Mouse (Mus musculus) erythroid progenitor cell, adult 5-6 weeks (primary cell): Measurements from ENCODE around the gene 2900092C05Rik. TPM values are rescaled to one million over a fixed set of nuclear protein-coding genes. Genes with fewer than 3 reads are reported as not detected.

Experiments
- ATAC-seq: replicated peaks from 2 replicates; pipeline ENCODE4 v1.8.0; 2016; ENCODE audit warnings: moderate number of reproducible peaks, mild to moderate bottlenecking, moderate TSS enrichment, inconsistent platforms; ENCODE audit not compliant: poor library complexity, low FRiP score, severe bottlenecking
- total RNA-seq, 2 experiments: library from RNA; stranded (forward) in 1 of 2; stranded (reverse) in 1 of 2; fragments of 150-400 nt in 1 of 2; fragments of 186-747, 209-891 nt in 1 of 2; gene quantifications; 2 replicates each; pipeline versions ENCODE4 v1.2.3 to v1.2.4; 2015 to 2017; ENCODE audit warnings: low replicate concordance in 2 of 2

The 2900092C05Rik gene
- total RNA-seq (2015; ENCODE audit: low replicate concordance), result not detected in 2 replicates
- total RNA-seq (2017; ENCODE audit: low replicate concordance), result not detected in 2 replicates

- no peak for ATAC-seq
Measured at GRCm38 (mm10) chr7:12512217-12512616, at the start of gene 2900092C05Rik. TSS of gene 2900092C05Rik (plus strand) at chr7:12512517.

- ATAC-seq, result peak; percentile 54; the same call in 1 of the 2 replicates
Measured at GRCm38 (mm10) chr7:12478158-12479008, 33.9 kb upstream of the 2900092C05Rik start, which contains the start of gene Zfp606. TSS of gene Zfp606 (plus strand) at chr7:12478293.

- ATAC-seq, result no peak
Measured at GRCm38 (mm10) chr7:12479009-12479346, 33.3 kb upstream of the 2900092C05Rik start.

- no peak for ATAC-seq
Measured at GRCm38 (mm10) chr7:12479525-12479924, 32.8 kb upstream of the 2900092C05Rik start.

GRCm38 (mm10) chr7:12483771-12484170, 28.5 kb upstream of the 2900092C05Rik start:
- ATAC-seq, result no peak

- ATAC-seq, result no peak
Measured at GRCm38 (mm10) chr7:12485956-12486355, 26.4 kb upstream of the 2900092C05Rik start.

GRCm38 (mm10) chr7:12486691-12487090, 25.6 kb upstream of the 2900092C05Rik start:
- ATAC-seq, result no peak

GRCm38 (mm10) chr7:12510913-12511312, 1.4 kb upstream of the 2900092C05Rik start:
- no peak for ATAC-seq

Other genes with a start within 250 kb of the 2900092C05Rik start
- not detected in 2 replicates for gene Vmn1r81, start 244.2 kb upstream of the 2900092C05Rik start, total RNA-seq (2015; ENCODE audit: low replicate concordance)
- gene Vmn1r81, start 244.2 kb upstream of the 2900092C05Rik start, total RNA-seq (2017; ENCODE audit: low replicate concordance), result not detected in 2 replicates
- gene Vmn1r82, start 212.1 kb upstream of the 2900092C05Rik start, total RNA-seq (2015; ENCODE audit: low replicate concordance), result not detected in 2 replicates
- gene Vmn1r82, start 212.1 kb upstream of the 2900092C05Rik start, total RNA-seq (2017; ENCODE audit: low replicate concordance), result not detected in 2 replicates
- gene Vmn1r83, start 183.0 kb upstream of the 2900092C05Rik start, total RNA-seq (2015; ENCODE audit: low replicate concordance), result not detected in 2 replicates
- not detected in 2 replicates for gene Vmn1r83, start 183.0 kb upstream of the 2900092C05Rik start, total RNA-seq (2017; ENCODE audit: low replicate concordance)
- not detected in 2 replicates for gene Vmn1r84, start 143.2 kb upstream of the 2900092C05Rik start, total RNA-seq (2015; ENCODE audit: low replicate concordance)
- gene Vmn1r84, start 143.2 kb upstream of the 2900092C05Rik start, total RNA-seq (2017; ENCODE audit: low replicate concordance), result not detected in 2 replicates
- gene Zfp551, start 89.8 kb upstream of the 2900092C05Rik start, total RNA-seq (2015; ENCODE audit: low replicate concordance), result not detected in 2 replicates
- not detected in 2 replicates for gene Zfp551, start 89.8 kb upstream of the 2900092C05Rik start, total RNA-seq (2017; ENCODE audit: low replicate concordance)
- gene Zfp606, start 34.2 kb upstream of the 2900092C05Rik start, total RNA-seq (2015; ENCODE audit: low replicate concordance), result 4.0 TPM in 1 of 2 replicates, not detected in the other
- 1.8 TPM in 1 of 2 replicates, not detected in the other for gene Zfp606, start 34.2 kb upstream of the 2900092C05Rik start, total RNA-seq (2017; ENCODE audit: low replicate concordance)
- gene Vmn2r53, start 96.3 kb downstream of the 2900092C05Rik start, total RNA-seq (2015; ENCODE audit: low replicate concordance), result under 0.01 TPM in 1 of 2 replicates, not detected in the other
- under 0.01 TPM in 2 replicates for gene Vmn2r53, start 96.3 kb downstream of the 2900092C05Rik start, total RNA-seq (2017; ENCODE audit: low replicate concordance)
- gene Vmn2r54, start 127.8 kb downstream of the 2900092C05Rik start, total RNA-seq (2015; ENCODE audit: low replicate concordance), result not detected in 2 replicates
- not detected in 2 replicates for gene Vmn2r54, start 127.8 kb downstream of the 2900092C05Rik start, total RNA-seq (2017; ENCODE audit: low replicate concordance)
- not detected in 2 replicates for gene Vmn2r55, start 172.5 kb downstream of the 2900092C05Rik start, total RNA-seq (2015; ENCODE audit: low replicate concordance)
- gene Vmn2r55, start 172.5 kb downstream of the 2900092C05Rik start, total RNA-seq (2017; ENCODE audit: low replicate concordance), result not detected in 2 replicates
- gene Vmn2r56, start 222.5 kb downstream of the 2900092C05Rik start, total RNA-seq (2015; ENCODE audit: low replicate concordance), result not detected in 2 replicates
- gene Vmn2r56, start 222.5 kb downstream of the 2900092C05Rik start, total RNA-seq (2017; ENCODE audit: low replicate concordance), result not detected in 2 replicates